Mouse (Mus musculus): ENCODE data around the gene Vmn2r89.

DNA sequence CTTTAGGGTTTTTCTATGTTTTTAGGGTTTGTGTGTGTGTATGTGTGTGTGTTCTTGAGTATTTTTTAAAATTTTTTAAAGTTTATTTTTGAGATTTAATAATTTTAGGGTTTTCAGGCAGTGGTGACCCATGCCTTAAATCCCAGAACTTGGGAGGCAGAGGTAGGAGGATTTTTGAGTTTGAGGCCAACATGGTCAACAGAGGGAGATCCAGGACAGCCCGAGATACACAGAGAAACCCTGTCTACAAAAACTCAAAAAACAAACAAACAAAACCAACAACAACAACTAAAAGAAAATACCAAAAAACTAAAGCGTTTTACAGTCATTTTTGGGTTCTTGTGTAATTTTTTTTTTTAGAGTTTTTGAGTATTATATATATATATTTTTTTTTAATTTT is 44.1 kb downstream of the Vmn2r89 start:
- no peak for TF ChIP-seq CTCF (IDR thresholded peaks at IDR 0.05; ENCODE audit: control insufficient read depth, insufficient read depth, insufficient read length)
- TF ChIP-seq USF1 (IDR thresholded peaks at IDR 0.05; ENCODE audit: low read depth): no peak
- no peak for TF ChIP-seq MYOG (IDR thresholded peaks at IDR 0.05; ENCODE audit: control insufficient read depth, extremely low read depth, insufficient read length)
- TF ChIP-seq MYOD1 (IDR thresholded peaks at IDR 0.05; ENCODE audit: control insufficient read depth, insufficient read length, low read depth): no peak
- no peak for TF ChIP-seq MAX (IDR thresholded peaks at IDR 0.05)
- no peak for TF ChIP-seq FOSL1 (IDR thresholded peaks at IDR 0.05; ENCODE audit: insufficient read depth, low read length, poor library complexity, severe bottlenecking)

Data from C2C12 (cell line).